Mouse (Mus musculus) myocyte (in vitro differentiated cells): ENCODE data around the gene Galk2. TPM values are rescaled to one million over a fixed set of nuclear protein-coding genes. Genes with fewer than 3 reads are reported as not detected.

Experiments
- H3K27me3 ChIP-seq: one replicate; pipeline ENCODE4 v1.6.1; 2011; ENCODE audit not compliant: control insufficient read depth, insufficient read depth, insufficient read length
- H3K36me3 ChIP-seq: one replicate; pipeline ENCODE4 v1.6.1; 2011; ENCODE audit not compliant: control insufficient read depth, insufficient read depth
- H3K4me2 ChIP-seq: one replicate; pipeline ENCODE4 v1.6.1; 2011; ENCODE audit warnings: low read depth, control low read depth
- H3K4me3 ChIP-seq: one replicate; pipeline ENCODE4 v1.5.1; 2011; ENCODE audit warnings: mild to moderate bottlenecking, control low read depth, moderate library complexity
- H3K79me2 ChIP-seq: one replicate; pipeline ENCODE4 v1.6.1; 2011; ENCODE audit not compliant: control insufficient read depth, insufficient read depth
- H3ac ChIP-seq: one replicate; pipeline ENCODE4 v1.6.1; 2011; ENCODE audit not compliant: control insufficient read depth, insufficient read length
- CEBPB ChIP-seq: IDR thresholded peaks from 2 replicates; pipeline ENCODE4 v1.6.1; 2011; ENCODE audit warnings: mild to moderate bottlenecking, moderate library complexity; ENCODE audit not compliant: poor library complexity, insufficient read depth, severe bottlenecking
- E2F4 ChIP-seq: IDR thresholded peaks from one replicate; pipeline ENCODE4 v1.6.1; 2011; ENCODE audit warnings: mild to moderate bottlenecking, control low read depth, moderate library complexity; ENCODE audit not compliant: insufficient read depth
- MAX ChIP-seq: IDR thresholded peaks from one replicate; pipeline ENCODE4 v1.6.1; 2011; ENCODE audit warnings: low read depth, mild to moderate bottlenecking, control low read depth
- MYOD1 ChIP-seq, 3 experiments: IDR thresholded peaks; one replicate each; pipeline ENCODE4 v1.6.1; 2011; ENCODE audit warnings: control low read depth in 2 of 3, low read depth in 2 of 3, mild to moderate bottlenecking in 2 of 3, moderate library complexity in 1 of 3; ENCODE audit not compliant: insufficient read length in 2 of 3, control insufficient read depth in 1 of 3
- MYOG ChIP-seq, 3 experiments: IDR thresholded peaks; one replicate each; pipeline ENCODE4 v1.6.1; 2011; ENCODE audit warnings: control low read depth in 2 of 3, low read depth in 2 of 3, mild to moderate bottlenecking in 2 of 3; ENCODE audit not compliant: insufficient read length in 2 of 3, control insufficient read depth in 1 of 3, insufficient read depth in 1 of 3
- POLR2A ChIP-seq: IDR thresholded peaks from one replicate; pipeline ENCODE4 v1.6.1; 2011; ENCODE audit warnings: low read depth, mild to moderate bottlenecking, control low read depth, moderate library complexity; ENCODE audit not compliant: insufficient read length
- POLR2AphosphoS2 ChIP-seq: IDR thresholded peaks from one replicate; pipeline ENCODE4 v1.6.1; 2011; ENCODE audit warnings: low read depth, control low read depth; ENCODE audit not compliant: insufficient read length
- REST ChIP-seq: IDR thresholded peaks from one replicate; pipeline ENCODE4 v1.6.1; 2011; ENCODE audit warnings: mild to moderate bottlenecking, control low read depth, moderate library complexity; ENCODE audit not compliant: insufficient read depth, insufficient read length
- SRF ChIP-seq: IDR thresholded peaks from one replicate; pipeline ENCODE4 v1.6.1; 2011; ENCODE audit warnings: low read depth; ENCODE audit not compliant: control insufficient read depth, insufficient read length
- TCF12 ChIP-seq: IDR thresholded peaks from one replicate; pipeline ENCODE4 v1.6.1; 2011; ENCODE audit warnings: mild to moderate bottlenecking, control low read depth; ENCODE audit not compliant: poor library complexity, insufficient read depth, severe bottlenecking
- TCF3 ChIP-seq: IDR thresholded peaks from one replicate; pipeline ENCODE4 v1.6.1; 2011; ENCODE audit warnings: low read depth, control low read depth; ENCODE audit not compliant: insufficient read length
- USF1 ChIP-seq: IDR thresholded peaks from one replicate; pipeline ENCODE4 v1.6.1; 2011; ENCODE audit warnings: low read depth, mild to moderate bottlenecking, control low read depth, moderate library complexity
- polyA plus RNA-seq: library from polyadenylated mRNA; unstranded; fragments of >200 nt; fragmentation: generic; extraction: Trizol; gene quantifications from one replicate; pipeline ENCODE4 v1.2.1, GENCODE M21; 2012; ENCODE audit warnings: missing spikeins

Galk2 gene
- polyA plus RNA-seq, 1 experiment, result 17.8 TPM

DNA sequence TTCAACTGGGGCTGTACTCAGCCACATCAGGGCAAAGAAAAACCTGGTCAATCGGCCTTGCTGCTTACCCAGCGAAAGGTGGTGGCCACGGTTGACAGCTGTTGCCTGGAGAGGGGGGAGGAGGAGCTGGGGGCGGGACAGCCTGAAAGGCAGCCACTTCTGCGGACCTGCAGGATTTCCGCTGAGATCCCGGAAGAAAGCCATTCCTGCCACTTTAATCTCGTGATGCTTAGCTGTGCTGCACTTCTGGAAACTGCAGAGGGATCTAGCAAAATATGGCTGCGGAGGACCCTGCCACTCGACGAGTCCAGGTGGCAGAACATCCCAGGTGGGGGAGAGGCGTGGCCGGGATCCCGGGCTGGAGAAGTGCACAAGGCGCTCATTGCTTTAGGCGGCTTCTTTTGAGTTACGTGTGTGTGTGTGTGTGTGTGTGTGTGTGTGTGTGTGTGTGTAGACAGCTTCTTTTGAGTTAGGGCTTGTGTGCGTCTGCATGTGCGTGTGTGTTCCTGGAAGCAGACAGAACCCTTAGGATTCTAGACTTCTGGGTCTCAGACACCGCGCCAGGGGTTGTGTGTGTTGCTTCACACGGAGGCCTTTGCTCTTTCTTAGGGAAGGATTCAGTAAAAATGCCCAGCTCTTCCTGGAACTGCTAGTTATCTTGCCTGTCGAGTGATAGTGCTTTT, 7.3 kb downstream of the Galk2 start:
- Histone ChIP-seq H3K79me2 (peaks cover 8% of the 10 kb centered on the region), H3ac (peak overlapping the region; percentile 42), H3K36me3 (no peaks in the 10 kb centered on the region), H3K4me3 (peak overlapping the region; percentile 52), H3K4me2 (peak overlapping the region; percentile 96), H3K27me3 (no peaks in the 10 kb centered on the region)
- TF ChIP-seq POLR2A (peak; percentile 23), USF1 (no peak), MYOG (IDR thresholded peaks at IDR 0.05; ENCODE audit: control insufficient read depth in 1 of 3, insufficient read depth in 1 of 3, insufficient read length in 2 of 3, low read depth in 2 of 3) (peak in 2 of 3 experiments; percentile 30 to 74), SRF (no peak), MYOD1 (IDR thresholded peaks at IDR 0.05; ENCODE audit: control insufficient read depth in 1 of 3, insufficient read length in 2 of 3, low read depth in 2 of 3) (peak in 2 of 3 experiments; percentile 52 to 87), REST (no peak)

DNA sequence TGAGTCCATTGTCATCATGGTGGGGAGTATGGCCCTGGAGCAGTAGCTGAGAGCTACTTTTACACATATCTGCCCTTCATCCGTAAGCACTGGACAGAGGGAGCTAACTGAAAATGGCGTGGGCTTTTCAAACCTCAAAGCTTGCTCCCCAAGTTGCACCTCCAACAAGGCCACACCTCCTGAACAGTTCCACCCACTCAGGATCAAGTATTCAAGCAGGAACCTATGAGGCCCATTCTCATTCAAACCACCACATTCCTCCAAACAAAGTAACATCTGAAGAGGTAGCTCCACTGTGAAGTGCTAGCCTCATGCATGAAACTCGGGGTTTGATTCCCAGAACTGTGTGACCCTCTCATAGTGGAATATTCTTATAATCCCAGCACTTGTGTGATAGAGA, 9.4 kb downstream of the Galk2 start:
- no peaks in the 10 kb centered on the region for H3K36me3 ChIP-seq

DNA sequence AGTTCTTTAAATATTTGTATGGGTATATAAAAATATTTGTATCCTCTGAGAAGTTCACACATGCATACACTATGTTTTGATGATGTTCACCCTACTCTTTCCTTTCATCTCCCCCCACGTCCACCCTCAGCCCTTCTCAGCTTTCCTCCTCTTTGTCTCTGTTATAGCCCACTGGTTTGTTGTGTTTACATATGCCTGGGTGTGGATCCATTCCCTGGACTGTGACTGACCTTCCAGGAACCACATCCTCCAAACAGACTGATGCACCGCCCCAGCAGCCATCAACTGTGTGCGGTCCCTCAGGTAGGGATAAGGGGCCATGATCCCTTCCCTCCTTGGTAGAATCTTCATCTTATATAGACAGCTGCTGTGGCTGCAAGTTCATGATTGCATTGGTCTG, 11.2 kb downstream of the Galk2 start:
- H3K27me3 ChIP-seq, result no peaks in the 10 kb centered on the region
- no peak overlapping the region for H3K4me3 ChIP-seq
- H3K36me3 ChIP-seq, result no peaks in the 10 kb centered on the region
- H3ac ChIP-seq, result no peak overlapping the region
- peaks cover 8% of the 10 kb centered on the region for H3K79me2 ChIP-seq
- TF ChIP-seq CEBPB (no peak), TCF3 (no peak), MYOD1 (IDR thresholded peaks at IDR 0.05; ENCODE audit: control insufficient read depth in 1 of 3, insufficient read length in 2 of 3, low read depth in 2 of 3) (no peak), E2F4 (no peak), MYOG (IDR thresholded peaks at IDR 0.05; ENCODE audit: control insufficient read depth in 1 of 3, insufficient read depth in 1 of 3, insufficient read length in 2 of 3, low read depth in 2 of 3) (no peak), REST (no peak), MAX (no peak), USF1 (no peak), POLR2A (no peak), SRF (no peak), POLR2AphosphoS2 (no peak), TCF12 (no peak)
- H3K4me2 ChIP-seq, result no peak overlapping the region

More for the DNA sequence above, 9.4 kb downstream of the Galk2 start:
- Histone ChIP-seq H3K4me3 (no peak overlapping the region), H3K4me2 (no peak overlapping the region), H3K27me3 (no peaks in the 10 kb centered on the region), H3ac (no peak overlapping the region), H3K79me2 (peaks cover 8% of the 10 kb centered on the region)
- TF ChIP-seq CEBPB, result no peak
- TF ChIP-seq USF1, result no peak
- no peak for TF ChIP-seq REST
- TF ChIP-seq POLR2A, result no peak
- no peak for TF ChIP-seq MYOG (IDR thresholded peaks at IDR 0.05; ENCODE audit: control insufficient read depth in 1 of 3, insufficient read depth in 1 of 3, insufficient read length in 2 of 3, low read depth in 2 of 3)
- no peak for TF ChIP-seq POLR2AphosphoS2
- TF ChIP-seq TCF12, result no peak
- TF ChIP-seq E2F4, result no peak
- TF ChIP-seq MYOD1 (IDR thresholded peaks at IDR 0.05; ENCODE audit: control insufficient read depth in 1 of 3, insufficient read length in 2 of 3, low read depth in 2 of 3), result no peak
- TF ChIP-seq SRF, result no peak
- TF ChIP-seq MAX, result no peak
- TF ChIP-seq TCF3, result no peak

DNA sequence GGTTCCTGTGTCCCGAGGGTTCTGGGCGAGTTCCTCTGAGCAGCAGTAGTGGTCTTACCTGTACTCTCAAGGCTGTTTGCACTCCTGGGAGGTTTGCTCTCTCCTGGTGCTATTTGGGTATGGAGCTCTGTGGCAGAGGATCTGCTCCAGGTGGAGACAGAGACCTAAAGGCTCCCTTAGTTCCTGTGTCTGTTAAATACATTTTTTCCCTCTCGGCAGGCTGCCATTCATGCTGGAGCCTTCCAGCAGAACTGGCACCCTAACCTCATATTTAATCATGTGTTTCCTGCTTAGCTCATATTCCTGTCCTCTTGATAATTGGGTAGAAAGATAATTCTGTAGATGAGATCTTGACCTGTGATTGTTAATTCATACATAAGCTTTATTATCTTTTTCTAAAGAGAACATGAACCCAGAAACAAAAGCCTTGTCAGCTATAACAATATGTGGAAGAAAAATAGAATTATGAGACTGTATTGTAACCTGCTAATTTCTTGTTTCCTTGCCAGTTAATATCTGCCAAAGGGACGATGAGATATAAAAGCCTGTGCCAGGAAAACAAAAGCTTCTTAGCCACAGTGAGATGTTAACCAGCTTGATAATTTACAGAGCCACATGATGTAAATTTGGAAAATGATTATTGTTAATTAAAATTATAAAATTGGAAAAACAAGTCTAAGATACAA, 27.1 kb downstream of the Galk2 start:
- Histone ChIP-seq H3K4me3 (no peak overlapping the region), H3K79me2 (no peaks in the 10 kb centered on the region), H3K27me3 (no peaks in the 10 kb centered on the region), H3ac (no peak overlapping the region), H3K4me2 (no peak overlapping the region), H3K36me3 (no peaks in the 10 kb centered on the region)
- TF ChIP-seq MYOD1 (IDR thresholded peaks at IDR 0.05; ENCODE audit: control insufficient read depth in 1 of 3, insufficient read length in 2 of 3, low read depth in 2 of 3), result no peak
- no peak for TF ChIP-seq TCF3
- TF ChIP-seq POLR2A, result no peak
- no peak for TF ChIP-seq MAX
- TF ChIP-seq USF1, result no peak
- no peak for TF ChIP-seq SRF
- TF ChIP-seq POLR2AphosphoS2, result no peak
- no peak for TF ChIP-seq TCF12
- TF ChIP-seq CEBPB, result no peak
- TF ChIP-seq MYOG (IDR thresholded peaks at IDR 0.05; ENCODE audit: control insufficient read depth in 1 of 3, insufficient read depth in 1 of 3, insufficient read length in 2 of 3, low read depth in 2 of 3), result no peak
- TF ChIP-seq E2F4, result no peak
- TF ChIP-seq REST, result no peak
